Mouse (Mus musculus): ENCODE measurements around the gene Arhgdia. TPM values are rescaled to one million over a fixed set of nuclear protein-coding genes. Genes with fewer than 3 reads are reported as not detected.
"Not testable (repeated sequence)": the region's sequence is repeated elsewhere in the genome, so short reads cannot be mapped to it uniquely, and the experiment has no call there.

The Arhgdia gene
- total and polyA plus RNA-seq, 2 experiments: 14.9 to 188 TPM

DNA sequence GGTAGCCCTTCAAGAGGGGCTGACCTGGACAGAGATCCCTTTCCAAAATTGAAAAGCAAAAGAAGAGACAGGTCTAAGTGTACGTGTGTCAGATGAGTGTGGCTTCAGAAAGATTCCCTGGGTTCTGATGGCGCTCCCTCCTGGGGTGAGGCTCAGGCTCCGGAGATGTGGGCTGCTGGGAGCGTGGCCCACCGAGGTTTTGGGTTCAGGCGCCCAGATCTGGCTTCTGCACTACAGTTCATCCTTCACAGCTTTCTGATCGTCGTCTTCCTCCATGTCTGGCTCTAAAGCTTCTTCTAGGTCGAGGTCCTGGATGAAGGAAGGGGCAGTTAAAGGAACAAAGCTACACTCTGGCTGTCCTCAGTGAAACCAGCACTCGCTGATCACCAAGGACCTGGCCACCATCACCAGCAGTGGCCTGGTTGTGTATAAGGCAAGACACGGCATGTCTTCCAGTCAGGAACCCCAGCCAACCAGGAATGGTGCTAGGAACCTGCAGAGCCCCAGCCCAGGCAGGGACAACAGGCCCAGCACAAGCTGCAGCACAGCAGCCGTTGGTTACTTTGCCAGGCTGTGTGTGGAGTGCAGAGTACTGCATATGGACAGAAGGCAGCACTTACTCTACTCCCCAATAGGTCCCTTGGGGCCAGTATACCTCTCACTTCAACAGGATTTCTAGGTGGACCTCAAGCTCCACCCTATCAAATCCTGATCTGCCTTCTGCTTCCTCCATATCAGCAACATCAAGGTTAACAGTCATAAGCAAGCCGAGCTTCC, 20.3 kb downstream of the Arhgdia start:
- H3K4me3 ChIP-seq (ENCODE audit: insufficient read depth, low read depth, low read length): no peak overlapping the region
- peaks cover 62% of the 10 kb centered on the region for H3K36me3 ChIP-seq (ENCODE audit: control insufficient read depth, insufficient read depth, low read length)
- H3K79me2 ChIP-seq (ENCODE audit: control insufficient read depth, insufficient read depth, low read length): no peaks in the 10 kb centered on the region
- no peak overlapping the region for H3K27ac ChIP-seq (replicated peaks; ENCODE audit: insufficient read depth, low read depth, low read length)
- WGBS: 87% methylated on average over 13 of the region's 13 CpGs
- no peak for DNase-seq (ENCODE audit: extremely low read depth, low read depth, low spot score)
- no peak overlapping the region for H3K9ac ChIP-seq (ENCODE audit: low read depth, low read length)
- no peaks in the 10 kb centered on the region for H3K4me1 ChIP-seq (ENCODE audit: control insufficient read depth, insufficient read depth, low read length)
- TF ChIP-seq POLR2A (IDR thresholded peaks at IDR 0.05; ENCODE audit: extremely low read depth, insufficient read depth, low read length) (no peak), CTCF (IDR thresholded peaks at IDR 0.05; ENCODE audit: low read depth, low read length) (no peak)
- no peaks in the 10 kb centered on the region for H3K27me3 ChIP-seq (ENCODE audit: control insufficient read depth, insufficient read depth, low read length)

DNA sequence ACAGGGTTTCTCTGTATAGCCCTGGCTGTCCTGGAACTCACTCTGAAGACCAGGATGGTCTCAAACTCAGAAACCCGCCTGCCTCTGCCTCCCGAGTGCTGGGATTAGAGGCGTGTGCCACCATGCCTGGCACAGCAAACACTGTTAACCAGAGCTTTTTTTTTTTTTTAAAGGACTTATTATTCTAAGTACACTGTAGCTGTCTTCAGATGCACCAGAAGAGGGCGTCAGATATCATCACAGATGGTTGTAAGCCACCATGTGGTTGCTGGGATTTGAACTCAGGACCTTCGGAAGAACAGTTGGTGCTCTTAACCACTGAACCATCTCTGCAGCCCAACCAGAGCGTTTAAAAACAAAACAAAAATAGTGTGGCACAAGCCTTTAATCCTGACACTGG, 22.6 kb downstream of the Arhgdia start:
- H3K4me3 ChIP-seq (ENCODE audit: insufficient read depth, low read depth, low read length); H3K9ac ChIP-seq (ENCODE audit: low read depth, low read length); H3K4me1 ChIP-seq (ENCODE audit: control insufficient read depth, insufficient read depth, low read length); DNase-seq (ENCODE audit: extremely low read depth, low read depth, low spot score); H3K27me3 ChIP-seq (ENCODE audit: control insufficient read depth, insufficient read depth, low read length); H3K27ac ChIP-seq (replicated peaks; ENCODE audit: insufficient read depth, low read depth, low read length); H3K79me2 ChIP-seq (ENCODE audit: control insufficient read depth, insufficient read depth, low read length): not testable (repeated sequence)
- H3K36me3 ChIP-seq (ENCODE audit: control insufficient read depth, insufficient read depth, low read length): peaks cover 40% of the 10 kb centered on the region
- 85% methylated on average over 6 of the region's 6 CpGs for WGBS

DNA sequence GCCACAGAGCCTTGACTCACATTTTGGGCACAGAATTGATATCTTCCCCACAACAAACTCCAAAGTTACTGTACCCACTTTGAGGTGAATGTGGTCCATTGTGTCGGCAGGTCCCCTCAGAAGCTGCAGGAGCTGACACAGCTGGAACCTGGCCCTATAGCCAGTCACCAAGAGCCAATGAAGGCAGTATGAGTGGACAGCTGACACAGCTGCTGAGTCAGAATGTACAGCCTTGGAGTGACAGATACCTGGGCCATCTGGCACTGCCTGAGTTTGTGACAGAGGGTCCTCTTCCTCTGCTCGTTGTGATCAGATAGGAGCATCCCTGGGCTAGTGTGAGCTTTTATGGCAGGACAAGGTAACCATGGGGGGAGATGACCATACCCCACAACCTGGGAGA, 26.2 kb downstream of the Arhgdia start:
- 29% methylated on average over 2 of the region's 2 CpGs for WGBS
- Histone ChIP-seq H3K4me1 (ENCODE audit: control insufficient read depth, insufficient read depth, low read length) (0 out of 2 replicates have a peak, but pooled peaks cover 2% of the 10 kb centered on the region), H3K79me2 (ENCODE audit: control insufficient read depth, insufficient read depth, low read length) (no peaks in the 10 kb centered on the region), H3K4me3 (ENCODE audit: insufficient read depth, low read depth, low read length) (no peak overlapping the region), H3K9ac (ENCODE audit: low read depth, low read length) (no peak overlapping the region), H3K36me3 (ENCODE audit: control insufficient read depth, insufficient read depth, low read length) (peaks cover 4% of the 10 kb centered on the region; the same call in 1 of the 2 replicates), H3K27ac (replicated peaks; ENCODE audit: insufficient read depth, low read depth, low read length) (no peak overlapping the region), H3K27me3 (ENCODE audit: control insufficient read depth, insufficient read depth, low read length) (no peaks in the 10 kb centered on the region)
- TF ChIP-seq POLR2A (IDR thresholded peaks at IDR 0.05; ENCODE audit: extremely low read depth, insufficient read depth, low read length): no peak
- no peak for TF ChIP-seq CTCF (IDR thresholded peaks at IDR 0.05; ENCODE audit: low read depth, low read length)
- DNase-seq (ENCODE audit: extremely low read depth, low read depth, low spot score): no peak

DNA sequence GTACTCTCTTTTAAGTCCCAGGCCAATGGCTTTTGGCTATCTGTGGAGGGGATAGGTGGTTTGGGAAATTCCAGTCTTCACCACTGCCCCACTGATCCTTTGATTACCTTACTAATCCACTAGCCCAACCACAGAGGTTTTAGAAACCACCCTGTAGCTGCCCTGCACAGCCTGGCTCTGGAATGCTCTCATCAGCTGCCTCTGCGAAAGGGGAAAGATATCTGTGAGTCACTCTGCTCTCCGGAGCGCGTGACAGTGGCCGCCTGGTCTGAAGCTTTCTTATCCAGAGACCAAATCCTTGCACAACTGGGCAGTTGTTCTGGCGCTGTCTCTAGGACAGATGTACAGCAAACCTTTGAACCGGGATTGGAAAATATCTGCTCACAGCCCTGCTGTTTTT, 26.6 kb downstream of the Arhgdia start:
- H3K4me3 ChIP-seq (ENCODE audit: insufficient read depth, low read depth, low read length): no peak overlapping the region
- peaks cover 6% of the 10 kb centered on the region for H3K4me1 ChIP-seq (ENCODE audit: control insufficient read depth, insufficient read depth, low read length)
- no peaks in the 10 kb centered on the region for H3K79me2 ChIP-seq (ENCODE audit: control insufficient read depth, insufficient read depth, low read length)
- H3K27ac ChIP-seq (replicated peaks; ENCODE audit: insufficient read depth, low read depth, low read length): no peak overlapping the region
- H3K27me3 ChIP-seq (ENCODE audit: control insufficient read depth, insufficient read depth, low read length): no peaks in the 10 kb centered on the region
- 13% methylated on average over 7 of the region's 7 CpGs for WGBS
- no peak overlapping the region for H3K9ac ChIP-seq (ENCODE audit: low read depth, low read length)
- TF ChIP-seq CTCF (IDR thresholded peaks at IDR 0.05; ENCODE audit: low read depth, low read length) (no peak), POLR2A (IDR thresholded peaks at IDR 0.05; ENCODE audit: extremely low read depth, insufficient read depth, low read length) (no peak)
- H3K36me3 ChIP-seq (ENCODE audit: control insufficient read depth, insufficient read depth, low read length): peaks cover under 1% of the 10 kb centered on the region; the same call in 1 of the 2 replicates
- peak; percentile 67 for DNase-seq (ENCODE audit: extremely low read depth, low read depth, low spot score)

DNA sequence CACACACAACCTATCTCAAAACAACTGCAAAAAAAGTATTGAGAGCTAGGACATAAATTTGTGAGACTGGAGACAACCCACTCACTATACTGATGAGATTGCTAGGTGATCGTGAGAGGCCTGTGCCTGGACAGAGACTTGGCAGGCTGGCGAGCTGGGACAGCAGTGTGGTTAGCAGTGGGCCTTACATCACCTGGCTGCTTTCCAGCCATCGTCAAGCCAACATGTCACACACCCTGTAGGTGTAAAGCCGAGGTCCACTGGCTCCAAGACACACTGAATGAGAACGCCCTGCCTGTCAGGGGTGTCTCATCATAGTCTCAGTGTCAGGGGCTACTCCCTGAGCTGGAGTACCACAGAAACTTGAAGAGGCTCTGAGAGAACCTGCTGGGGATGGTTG, 28.7 kb downstream of the Arhgdia start:
- no peaks in the 10 kb centered on the region for H3K27me3 ChIP-seq (ENCODE audit: control insufficient read depth, insufficient read depth, low read length)
- peaks cover 13% of the 10 kb centered on the region for H3K4me1 ChIP-seq (ENCODE audit: control insufficient read depth, insufficient read depth, low read length)
- TF ChIP-seq CTCF (IDR thresholded peaks at IDR 0.05; ENCODE audit: low read depth, low read length) (no peak), POLR2A (IDR thresholded peaks at IDR 0.05; ENCODE audit: extremely low read depth, insufficient read depth, low read length) (no peak)
- H3K27ac ChIP-seq (replicated peaks; ENCODE audit: insufficient read depth, low read depth, low read length): no peak overlapping the region
- H3K36me3 ChIP-seq (ENCODE audit: control insufficient read depth, insufficient read depth, low read length): no peaks in the 10 kb centered on the region
- no peak overlapping the region for H3K9ac ChIP-seq (ENCODE audit: low read depth, low read length)
- no peak overlapping the region for H3K4me3 ChIP-seq (ENCODE audit: insufficient read depth, low read depth, low read length)
- WGBS: 61% methylated on average over 5 of the region's 5 CpGs
- H3K79me2 ChIP-seq (ENCODE audit: control insufficient read depth, insufficient read depth, low read length): no peaks in the 10 kb centered on the region; the same call in 1 of the 2 replicates
- DNase-seq (ENCODE audit: extremely low read depth, low read depth, low spot score): no peak

DNA sequence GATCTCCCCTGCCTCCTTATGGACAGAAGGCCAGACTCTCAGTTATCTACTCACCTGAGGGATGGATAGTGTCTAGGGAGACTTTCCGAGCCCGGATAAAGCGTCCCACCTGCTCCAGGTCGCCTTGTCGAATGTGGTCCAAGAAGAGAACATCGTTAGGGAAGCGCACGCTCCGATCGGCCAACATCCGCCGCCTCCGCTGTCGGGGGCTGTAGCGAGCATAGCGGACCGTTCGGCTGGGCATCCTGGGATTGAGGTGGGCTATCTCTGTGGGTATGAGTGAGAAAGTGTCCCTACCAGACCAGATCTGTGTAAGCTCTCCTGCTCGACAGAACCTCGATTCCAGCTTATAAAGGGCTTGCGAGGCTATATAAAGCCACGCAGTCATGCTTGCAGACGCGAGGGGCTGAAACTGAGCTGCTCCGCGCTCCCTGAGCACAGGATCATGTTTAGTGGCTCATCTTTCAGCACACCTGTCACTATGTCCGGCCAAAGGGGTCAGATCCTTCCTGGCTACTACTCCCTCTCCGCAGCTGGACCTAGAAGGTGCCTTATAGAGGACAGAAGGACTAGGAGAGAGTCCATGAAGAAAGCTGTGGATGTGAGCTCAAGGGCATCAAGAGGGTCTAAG, 30.5 kb downstream of the Arhgdia start, which contains the start of gene Ppp1r27:
Gene Ppp1r27 (minus strand): TSS at position 323 of the 631 bp plus-strand sequence.
- H3K4me1 ChIP-seq (ENCODE audit: control insufficient read depth, insufficient read depth, low read length): peaks cover 16% of the 10 kb centered on the region
- H3K9ac ChIP-seq (ENCODE audit: low read depth, low read length): peak within 1 kb of the TSS; percentile 90
- WGBS: 94% methylated on average over 28 of the region's 28 CpGs
- H3K4me3 ChIP-seq (ENCODE audit: insufficient read depth, low read depth, low read length): peak within 1 kb of the TSS; percentile 94
- H3K27me3 ChIP-seq (ENCODE audit: control insufficient read depth, insufficient read depth, low read length): no peaks in the 10 kb centered on the region
- TF ChIP-seq CTCF (IDR thresholded peaks at IDR 0.05; ENCODE audit: low read depth, low read length) (no peak), POLR2A (IDR thresholded peaks at IDR 0.05; ENCODE audit: extremely low read depth, insufficient read depth, low read length) (no peak)
- no peak for DNase-seq (ENCODE audit: extremely low read depth, low read depth, low spot score)
- H3K79me2 ChIP-seq (ENCODE audit: control insufficient read depth, insufficient read depth, low read length): no peaks in the 10 kb centered on the region; the same call in 1 of the 2 replicates
- H3K36me3 ChIP-seq (ENCODE audit: control insufficient read depth, insufficient read depth, low read length): no peaks in the 10 kb centered on the region
- peak within 1 kb of the TSS; percentile 81 for H3K27ac ChIP-seq (replicated peaks; ENCODE audit: insufficient read depth, low read depth, low read length)
